Mouse (Mus musculus) kidney, adult 9 months (tissue): ENCODE measurements around the gene Atp5s.

Experiments used
- DNase-seq: peaks from one replicate; pipeline ENCODE4 v3.0.0; 2022

Atp5s gene

GRCm38 (mm10) chr12:69724711-69725460, at the start of gene Atp5s, which contains the start of gene L2hgdh:
TSS of gene Atp5s (plus strand) at chr12:69724950.
TSS of gene L2hgdh (minus strand) at chr12:69724873.
- peak; percentile 98 for DNase-seq

- no peak for DNase-seq
Observed at GRCm38 (mm10) chr12:69676157-69676556, 48.6 kb upstream of the Atp5s start.

- DNase-seq, result peak; percentile 44
Observed at GRCm38 (mm10) chr12:69680635-69681565, 43.9 kb upstream of the Atp5s start.

GRCm38 (mm10) chr12:69681566-69682061, 43.1 kb upstream of the Atp5s start, which contains the start of gene Sos2:
TSS of gene Sos2 (minus strand) at chr12:69681852.
- peak; percentile 61 for DNase-seq

GRCm38 (mm10) chr12:69682065-69682787, 42.5 kb upstream of the Atp5s start:
- peak; percentile 83 for DNase-seq

GRCm38 (mm10) chr12:69682788-69683419, 41.8 kb upstream of the Atp5s start:
- peak; percentile 26 for DNase-seq

GRCm38 (mm10) chr12:69683537-69683936, 41.2 kb upstream of the Atp5s start:
- DNase-seq, result peak; percentile 96

- DNase-seq, result peak; percentile 57
Observed at GRCm38 (mm10) chr12:69688368-69688767, 36.4 kb upstream of the Atp5s start.

GRCm38 (mm10) chr12:69689094-69689493, 35.7 kb upstream of the Atp5s start:
- no peak for DNase-seq

- DNase-seq, result no peak
Observed at GRCm38 (mm10) chr12:69690714-69691113, 34.0 kb upstream of the Atp5s start.

GRCm38 (mm10) chr12:69693471-69693870, 31.3 kb upstream of the Atp5s start:
- no peak for DNase-seq

GRCm38 (mm10) chr12:69696746-69697145, 28.0 kb upstream of the Atp5s start:
- peak; percentile 82 for DNase-seq

- no peak for DNase-seq
Observed at GRCm38 (mm10) chr12:69698352-69698751, 26.4 kb upstream of the Atp5s start.

GRCm38 (mm10) chr12:69704799-69705458, 19.8 kb upstream of the Atp5s start:
- no peak for DNase-seq

GRCm38 (mm10) chr12:69713628-69714027, 11.1 kb upstream of the Atp5s start:
- DNase-seq, result peak; percentile 68

GRCm38 (mm10) chr12:69722857-69723256, 1.9 kb upstream of the Atp5s start:
- no peak for DNase-seq

GRCm38 (mm10) chr12:69723376-69723775, 1.4 kb upstream of the Atp5s start:
- peak; percentile 44 for DNase-seq

- DNase-seq, result no peak
Observed at GRCm38 (mm10) chr12:69724018-69724710, 586 bp upstream of the Atp5s start.

GRCm38 (mm10) chr12:69729246-69729645, 4.5 kb downstream of the Atp5s start:
- no peak for DNase-seq

- no peak for DNase-seq
Observed at GRCm38 (mm10) chr12:69730306-69730705, 5.6 kb downstream of the Atp5s start.

GRCm38 (mm10) chr12:69732221-69732620, 7.5 kb downstream of the Atp5s start:
- DNase-seq, result no peak
